Mouse (Mus musculus) splenic B cell, adult 2 months (primary cell): Measurements from ENCODE around the gene Casq2.

Source experiments
- DNase-seq: peaks from one replicate; pipeline ENCODE4 v3.0.0-alpha.2; 2011; ENCODE audit warnings: low read depth, low spot score
- H3K27me3 ChIP-seq: 2 replicates; pipeline ENCODE4 v1.6.1; 2012; ENCODE audit warnings: mild to moderate bottlenecking, low read length, moderate library complexity, mixed read lengths; ENCODE audit not compliant: control insufficient read depth, poor library complexity, insufficient read depth, severe bottlenecking
- H3K36me3 ChIP-seq: 2 replicates; pipeline ENCODE4 v1.6.1; 2012; ENCODE audit warnings: mild to moderate bottlenecking, low read length, moderate library complexity, mixed read lengths; ENCODE audit not compliant: control insufficient read depth, poor library complexity, insufficient read depth, severe bottlenecking

The Casq2 gene

GRCm38 (mm10) chr3:102086283-102086682 is at the start of gene Casq2:
TSS of gene Casq2 (plus strand) at chr3:102086415.
- H3K36me3 ChIP-seq, result no peaks in the 10 kb centered on the region
- DNase-seq, result no peak
- H3K27me3 ChIP-seq, result no peaks in the 10 kb centered on the region

- Histone ChIP-seq H3K27me3 (no peaks in the 10 kb centered on the region; the same call in 1 of the 2 replicates), H3K36me3 (no peaks in the 10 kb centered on the region)
- DNase-seq, result no peak
Measured at GRCm38 (mm10) chr3:102037806-102038205, 48.4 kb upstream of the Casq2 start.

GRCm38 (mm10) chr3:102038608-102039007 is 47.6 kb upstream of the Casq2 start:
- no peak for DNase-seq
- Histone ChIP-seq H3K36me3 (no peaks in the 10 kb centered on the region), H3K27me3 (no peaks in the 10 kb centered on the region; the same call in 1 of the 2 replicates)

- Histone ChIP-seq H3K36me3 (no peaks in the 10 kb centered on the region), H3K27me3 (no peaks in the 10 kb centered on the region; the same call in 1 of the 2 replicates)
- no peak for DNase-seq
Measured at GRCm38 (mm10) chr3:102041632-102042031, 44.6 kb upstream of the Casq2 start.

- Histone ChIP-seq H3K36me3 (no peaks in the 10 kb centered on the region), H3K27me3 (no peaks in the 10 kb centered on the region; the same call in 1 of the 2 replicates)
- DNase-seq, result no peak
Measured at GRCm38 (mm10) chr3:102045071-102045470, 41.1 kb upstream of the Casq2 start.

GRCm38 (mm10) chr3:102047532-102047931 is 38.7 kb upstream of the Casq2 start:
- no peaks in the 10 kb centered on the region for H3K36me3 ChIP-seq

GRCm38 (mm10) chr3:102049207-102050104 is 36.8 kb upstream of the Casq2 start:
- Histone ChIP-seq H3K27me3 (no peaks in the 10 kb centered on the region), H3K36me3 (no peaks in the 10 kb centered on the region)
- DNase-seq, result no peak

More at GRCm38 (mm10) chr3:102047532-102047931, 38.7 kb upstream of the Casq2 start:
- H3K27me3 ChIP-seq, result no peaks in the 10 kb centered on the region
- DNase-seq, result no peak

GRCm38 (mm10) chr3:102052036-102052435 is 34.2 kb upstream of the Casq2 start:
- no peak for DNase-seq
- Histone ChIP-seq H3K27me3 (no peaks in the 10 kb centered on the region), H3K36me3 (no peaks in the 10 kb centered on the region)

GRCm38 (mm10) chr3:102053293-102053692 is 32.9 kb upstream of the Casq2 start:
- no peaks in the 10 kb centered on the region for H3K36me3 ChIP-seq
- DNase-seq, result no peak
- no peaks in the 10 kb centered on the region for H3K27me3 ChIP-seq

- H3K36me3 ChIP-seq, result no peaks in the 10 kb centered on the region
- DNase-seq, result no peak
- H3K27me3 ChIP-seq, result no peaks in the 10 kb centered on the region
Measured at GRCm38 (mm10) chr3:102055878-102056277, 30.3 kb upstream of the Casq2 start.

- Histone ChIP-seq H3K27me3 (no peaks in the 10 kb centered on the region), H3K36me3 (no peaks in the 10 kb centered on the region)
- DNase-seq, result no peak
Measured at GRCm38 (mm10) chr3:102060065-102060464, 26.1 kb upstream of the Casq2 start.

- H3K27me3 ChIP-seq, result no peaks in the 10 kb centered on the region
- H3K36me3 ChIP-seq, result no peaks in the 10 kb centered on the region
- DNase-seq, result peak; percentile 8
Measured at GRCm38 (mm10) chr3:102061923-102062670, 24.1 kb upstream of the Casq2 start.

- no peak for DNase-seq
- H3K27me3 ChIP-seq, result no peaks in the 10 kb centered on the region
- no peaks in the 10 kb centered on the region for H3K36me3 ChIP-seq
Measured at GRCm38 (mm10) chr3:102062671-102063010, 23.6 kb upstream of the Casq2 start.

GRCm38 (mm10) chr3:102063273-102064120 is 22.7 kb upstream of the Casq2 start:
- H3K36me3 ChIP-seq, result no peaks in the 10 kb centered on the region
- H3K27me3 ChIP-seq, result no peaks in the 10 kb centered on the region
- DNase-seq, result no peak
